Mouse (Mus musculus): Measurements from ENCODE around the gene Cd300lg. TPM values are rescaled to one million over a fixed set of nuclear protein-coding genes. Genes with fewer than 3 reads are reported as not detected.

Gene Cd300lg
- total RNA-seq (2023): not detected

DNA sequence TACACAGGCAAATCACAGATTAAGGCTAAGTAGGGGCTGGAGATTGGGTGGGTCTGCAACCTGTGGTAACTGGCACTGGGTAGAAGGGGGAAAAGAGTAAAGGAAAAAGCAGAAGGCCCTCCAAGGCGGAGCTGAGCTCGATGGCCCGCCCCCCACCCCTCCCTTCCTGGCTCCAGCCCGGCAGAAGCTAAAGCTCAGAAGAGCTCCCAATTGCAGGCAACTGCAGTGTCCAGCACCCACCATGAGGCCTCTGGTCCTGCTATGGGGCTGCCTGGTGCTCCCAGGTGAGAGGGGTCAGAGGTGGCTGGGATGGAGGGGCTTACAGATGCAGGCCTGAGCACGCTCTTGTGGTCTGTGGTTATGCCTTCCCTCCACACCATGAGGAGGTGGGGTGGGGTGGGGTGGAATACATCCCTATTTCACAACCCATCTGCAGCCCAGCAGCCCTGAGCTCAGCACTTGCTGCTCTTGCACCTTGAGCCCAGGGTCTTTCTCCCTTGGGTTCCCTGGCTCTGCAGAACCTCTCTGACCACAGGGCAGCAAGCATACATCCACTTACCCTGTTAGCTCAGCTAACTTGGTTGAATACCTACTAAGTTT lies at the start of gene Cd300lg:
TSS of gene Cd300lg (plus strand) at position 160 of the 600 bp plus-strand sequence.

GRCm38 (mm10) chr11:102028087-102028816 lies 13.1 kb upstream of the Cd300lg start, which contains the start of gene Mpp3:
TSS of gene Mpp3 (minus strand) at chr11:102028461.

GRCm38 (mm10) chr11:102087931-102088898 lies 46.9 kb downstream of the Cd300lg start, which contains the start of gene Mpp2:
TSS of gene Mpp2 (minus strand) at chr11:102088515.

GRCm38 (mm10) chr11:102101219-102101618 lies 59.9 kb downstream of the Cd300lg start, which contains the start of gene Ppy:
TSS of gene Ppy (minus strand) at chr11:102101319.

Other genes with a start within 250 kb of the Cd300lg start
- gene Meox1, start 147.1 kb upstream of the Cd300lg start, total RNA-seq (2023): not detected
- not detected for gene Sost, start 74.5 kb upstream of the Cd300lg start, total RNA-seq (2023)
- not detected for gene Cfap97d1, start 57.2 kb upstream of the Cd300lg start, total RNA-seq (2023)
- under 1 TPM; 0.70 to 0.74 TPM for gene Dusp3, start 54.5 kb upstream of the Cd300lg start, total RNA-seq (2023)
- not detected for gene Mpp3, start 13.0 kb upstream of the Cd300lg start, total RNA-seq (2023)
- gene Mpp2, start 47.0 kb downstream of the Cd300lg start, total RNA-seq (2023): 1 to 10 TPM; 1.9 to 4.8 TPM
- not detected for gene Ppy, start 59.8 kb downstream of the Cd300lg start, total RNA-seq (2023)
- not detected for gene Pyy, start 66.3 kb downstream of the Cd300lg start, total RNA-seq (2023)
- gene Nags, start 104.0 kb downstream of the Cd300lg start, total RNA-seq (2023): not detected
- gene Tmem101, start 114.9 kb downstream of the Cd300lg start, total RNA-seq (2023): 1 to 10 TPM; 5.9 to 7.2 TPM
- 10 to 100 TPM; 48.9 to 53.5 TPM for gene Lsm12, start 143.8 kb downstream of the Cd300lg start, total RNA-seq (2023)
- 10 to 100 TPM; 28.1 to 34.6 TPM for gene G6pc3, start 148.1 kb downstream of the Cd300lg start, total RNA-seq (2023)
- gene Hdac5, start 188.7 kb downstream of the Cd300lg start, total RNA-seq (2023): 10 to 100 TPM; 79.2 to 91.2 TPM
- 1 to 10 TPM in 1 of 2 experiments, under 1 TPM in 1; 0.83 to 1.7 TPM for gene BC030867, start 207.4 kb downstream of the Cd300lg start, total RNA-seq (2023)
- not detected for gene Asb16, start 227.2 kb downstream of the Cd300lg start, total RNA-seq (2023)
- gene Tmub2, start 243.4 kb downstream of the Cd300lg start, total RNA-seq (2023): 10 to 100 TPM; 38.6 TPM

Measured in T-cell, adult 66 days (primary cell).